Mouse (Mus musculus) midbrain, embryonic 16.5 days (tissue): ENCODE data around the gene Arvcf. TPM values are rescaled to one million over a fixed set of nuclear protein-coding genes. Genes with fewer than 3 reads are reported as not detected.

ENCODE experiments used
- ATAC-seq: fragments of 200-750 bp; cut with Nextera tagmentation; 2 replicates; pipeline ENCODE4 v1.8.0; 2017; ENCODE audit warnings: moderate TSS enrichment
- H3K27ac ChIP-seq: fragments of 300-500 bp; sonication (generic); 2 replicates; pipeline ENCODE4 v1.5.1; 2014; ENCODE audit warnings: mild to moderate bottlenecking, low read length, mixed read lengths
- H3K27me3 ChIP-seq: fragments of 300-500 bp; sonication (generic); 2 replicates; pipeline ENCODE4 v1.6.1; 2014; ENCODE audit warnings: low read depth, low read length, mixed read lengths; ENCODE audit not compliant: control insufficient read depth, insufficient read depth
- H3K36me3 ChIP-seq: fragments of 300-500 bp; sonication (generic); 2 replicates; pipeline ENCODE4 v1.6.1; 2014; ENCODE audit warnings: mild to moderate bottlenecking, low read length, moderate library complexity, mixed read lengths; ENCODE audit not compliant: control insufficient read depth, insufficient read depth
- H3K4me1 ChIP-seq: fragments of 300-500 bp; sonication (generic); 2 replicates; pipeline ENCODE4 v1.6.1; 2014; ENCODE audit warnings: mild to moderate bottlenecking, low read length, mixed read lengths; ENCODE audit not compliant: control insufficient read depth, insufficient read depth
- H3K4me2 ChIP-seq: fragments of 300-500 bp; sonication (generic); 2 replicates; pipeline ENCODE4 v1.6.1; 2014; ENCODE audit warnings: mild to moderate bottlenecking, low read length, mixed read lengths
- H3K4me3 ChIP-seq: fragments of 300-500 bp; sonication (generic); 2 replicates; pipeline ENCODE4 v1.5.1; 2014; ENCODE audit warnings: low read depth, mild to moderate bottlenecking, low read length, moderate library complexity, mixed read lengths
- H3K9ac ChIP-seq: fragments of 300-500 bp; sonication (generic); 2 replicates; pipeline ENCODE4 v1.6.1; 2014; ENCODE audit warnings: low read depth, low read length, mixed read lengths
- H3K9me3 ChIP-seq: fragments of 300-500 bp; sonication (generic); replicated peaks from 2 replicates; pipeline ENCODE4 v1.6.1; 2014; ENCODE audit warnings: mild to moderate bottlenecking, low read length, mixed read lengths; ENCODE audit not compliant: control insufficient read depth, poor library complexity, severe bottlenecking
- WGBS: fragments of 180-500 bp; shearing (Covaris S2); extraction: QIAGEN DNeasy Blood & Tissue Kit; methylation state at CpG from one replicate; pipeline ENCODE4 v1.1.7; 2014; 5-methylcytosine and 5-hydroxymethylcytosine counted together
- polyA plus RNA-seq: library from polyadenylated mRNA; unstranded; fragments of >200 nt; fragmentation: Nextera tagmentation; extraction: Ambion mirVana; gene quantifications from 2 replicates; pipeline ENCODE4 v1.2.1, GENCODE M21; 2015

The Arvcf gene
- polyA plus RNA-seq = 77.1 and 80.2 TPM in 2 replicates

GRCm38 (mm10) chr16:18347931-18348600 is at the start of gene Arvcf, which contains the start of gene Tango2:
TSS of gene Arvcf (plus strand) at chr16:18348182.
TSS of gene Tango2 (minus strand) at chr16:18348103.
- WGBS = under 1% methylated on average over 37 of the region's 44 CpGs
- Histone ChIP-seq H3K9me3 (no peaks in the 10 kb centered on the region), H3K4me1 (peaks cover 35% of the 10 kb centered on the region), H3K4me2 (peak within 1 kb of the TSS; percentile 77), H3K9ac (peak within 1 kb of the TSS; percentile 94), H3K36me3 (no peaks in the 10 kb centered on the region), H3K27me3 (no peaks in the 10 kb centered on the region), H3K4me3 (peak within 1 kb of the TSS; percentile 97), H3K27ac (peak within 1 kb of the TSS; percentile 78)
- peak; percentile 90 for ATAC-seq

- Histone ChIP-seq H3K4me2 (no peak overlapping the region), H3K36me3 (peaks cover 26% of the 10 kb centered on the region), H3K9ac (no peak overlapping the region), H3K4me3 (no peak overlapping the region), H3K4me1 (no peaks in the 10 kb centered on the region), H3K9me3 (no peaks in the 10 kb centered on the region), H3K27ac (no peak overlapping the region), H3K27me3 (no peaks in the 10 kb centered on the region)
- ATAC-seq = no peak
- WGBS = 100% methylated on average over 1 of the region's 1 CpGs
Measured at GRCm38 (mm10) chr16:18308159-18308558, 39.8 kb upstream of the Arvcf start.

- no peaks in the 10 kb centered on the region for H3K9me3 ChIP-seq
- H3K27me3 ChIP-seq = no peaks in the 10 kb centered on the region
- H3K36me3 ChIP-seq = peaks cover 12% of the 10 kb centered on the region
- H3K4me3 ChIP-seq = no peak overlapping the region
- H3K4me1 ChIP-seq = no peaks in the 10 kb centered on the region
- H3K9ac ChIP-seq = no peak overlapping the region
- H3K4me2 ChIP-seq = no peak overlapping the region
- 82% methylated on average over 3 of the region's 3 CpGs for WGBS
- ATAC-seq = no peak
- H3K27ac ChIP-seq = no peak overlapping the region
Measured at GRCm38 (mm10) chr16:18318992-18319391, 29.0 kb upstream of the Arvcf start.

GRCm38 (mm10) chr16:18321443-18321842 is 26.5 kb upstream of the Arvcf start:
- H3K27ac ChIP-seq = no peak overlapping the region
- WGBS = 70% methylated on average over 2 of the region's 2 CpGs
- H3K4me2 ChIP-seq = no peak overlapping the region
- H3K9me3 ChIP-seq = no peaks in the 10 kb centered on the region
- H3K36me3 ChIP-seq = peaks cover 15% of the 10 kb centered on the region
- no peaks in the 10 kb centered on the region for H3K4me1 ChIP-seq
- no peak for ATAC-seq
- H3K9ac ChIP-seq = no peak overlapping the region
- H3K27me3 ChIP-seq = no peaks in the 10 kb centered on the region
- no peak overlapping the region for H3K4me3 ChIP-seq

- H3K4me1 ChIP-seq = no peaks in the 10 kb centered on the region
- H3K27me3 ChIP-seq = no peaks in the 10 kb centered on the region
- 84% methylated on average over 2 of the region's 2 CpGs for WGBS
- ATAC-seq = no peak
- H3K9ac ChIP-seq = no peak overlapping the region
- H3K36me3 ChIP-seq = peaks cover 15% of the 10 kb centered on the region
- no peak overlapping the region for H3K4me3 ChIP-seq
- no peaks in the 10 kb centered on the region for H3K9me3 ChIP-seq
- no peak overlapping the region for H3K27ac ChIP-seq
- no peak overlapping the region for H3K4me2 ChIP-seq
Measured at GRCm38 (mm10) chr16:18323460-18323859, 24.5 kb upstream of the Arvcf start.

- Histone ChIP-seq H3K4me3 (no peak overlapping the region), H3K4me2 (no peak overlapping the region), H3K27me3 (no peaks in the 10 kb centered on the region), H3K9me3 (no peaks in the 10 kb centered on the region), H3K4me1 (no peaks in the 10 kb centered on the region), H3K9ac (no peak overlapping the region), H3K36me3 (peaks cover 15% of the 10 kb centered on the region), H3K27ac (no peak overlapping the region)
- WGBS = 82% methylated on average over 6 of the region's 6 CpGs
- no peak for ATAC-seq
Measured at GRCm38 (mm10) chr16:18324031-18324430, 24.0 kb upstream of the Arvcf start.

GRCm38 (mm10) chr16:18325741-18326140 is 22.2 kb upstream of the Arvcf start:
- Histone ChIP-seq H3K36me3 (peaks cover 15% of the 10 kb centered on the region), H3K4me3 (no peak overlapping the region), H3K27ac (no peak overlapping the region), H3K4me2 (no peak overlapping the region), H3K27me3 (no peaks in the 10 kb centered on the region), H3K9ac (no peak overlapping the region), H3K9me3 (no peaks in the 10 kb centered on the region), H3K4me1 (no peaks in the 10 kb centered on the region)
- no peak for ATAC-seq
- WGBS = 86% methylated on average over 4 of the region's 4 CpGs

DNA sequence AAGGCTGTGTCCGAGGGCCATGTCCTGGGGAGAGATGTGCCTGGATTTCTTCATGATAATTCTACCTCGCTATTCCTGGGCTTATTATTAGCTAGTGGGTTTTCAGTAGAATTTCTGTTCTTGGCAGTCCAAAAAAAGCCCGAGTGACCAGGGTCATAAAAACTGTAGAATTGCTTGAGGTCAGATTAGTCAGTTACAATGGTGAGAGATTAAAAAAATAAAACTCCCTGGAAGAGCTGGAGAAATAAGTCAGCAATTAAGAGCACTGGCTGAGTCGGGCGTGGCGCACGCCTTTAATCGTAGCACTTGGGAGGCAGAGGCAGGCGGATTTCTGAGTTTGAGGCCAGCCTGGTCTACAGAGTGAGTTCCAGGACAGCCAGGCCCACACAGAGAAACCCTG is 20.0 kb upstream of the Arvcf start:
- peaks cover 11% of the 10 kb centered on the region for H3K36me3 ChIP-seq
- 95% methylated on average over 9 of the region's 9 CpGs for WGBS
- H3K4me3 ChIP-seq = no peak overlapping the region
- H3K27me3 ChIP-seq = no peaks in the 10 kb centered on the region
- H3K4me1 ChIP-seq = no peaks in the 10 kb centered on the region
- H3K27ac ChIP-seq = no peak overlapping the region
- H3K4me2 ChIP-seq = no peak overlapping the region
- H3K9ac ChIP-seq = no peak overlapping the region
- no peak for ATAC-seq
- no peaks in the 10 kb centered on the region for H3K9me3 ChIP-seq

DNA sequence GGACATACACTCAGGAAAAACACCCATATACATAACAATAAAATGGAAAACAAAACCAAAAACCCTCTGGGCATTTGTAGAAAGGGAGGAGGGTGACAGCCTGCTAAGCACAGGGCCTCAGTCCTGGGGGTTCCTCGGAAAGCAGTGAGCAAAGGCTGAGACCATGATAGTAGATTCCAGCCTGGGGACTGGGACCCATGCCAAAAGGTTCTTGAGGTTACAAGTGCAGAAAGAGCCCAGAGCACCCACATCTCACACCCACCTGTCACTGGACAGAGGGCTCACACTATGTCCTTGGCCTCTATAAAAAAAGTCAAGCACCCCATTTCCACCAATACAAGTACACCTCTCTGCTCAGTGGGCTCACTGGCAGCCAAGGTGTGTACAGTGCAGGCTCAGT is 19.5 kb upstream of the Arvcf start:
- H3K9me3 ChIP-seq = no peaks in the 10 kb centered on the region
- ATAC-seq = no peak
- 80% methylated on average over 1 of the region's 1 CpGs for WGBS
- no peaks in the 10 kb centered on the region for H3K4me1 ChIP-seq
- no peaks in the 10 kb centered on the region for H3K27me3 ChIP-seq
- no peak overlapping the region for H3K27ac ChIP-seq
- peaks cover 5% of the 10 kb centered on the region; the same call in 1 of the 2 replicates for H3K36me3 ChIP-seq
- H3K4me2 ChIP-seq = no peak overlapping the region
- H3K9ac ChIP-seq = no peak overlapping the region
- H3K4me3 ChIP-seq = no peak overlapping the region
